Mouse (Mus musculus) liver, postnatal 0 days (tissue): ENCODE data around the gene Zfp36.

Source experiments
- CTCF ChIP-seq: sonication (generic); IDR thresholded peaks from 2 replicates; pipeline ENCODE4 v1.5.1; 2016; ENCODE audit warnings: antibody characterized with exemption, low read depth
- EP300 ChIP-seq: IDR thresholded peaks from 2 replicates; pipeline ENCODE4 v1.6.1; 2016; ENCODE audit warnings: antibody characterized with exemption, low read depth, mild to moderate bottlenecking

- 0 out of 2 replicates have a peak, but pooled peaks have one; percentile 11 for TF ChIP-seq CTCF
- peak; percentile 84 for TF ChIP-seq EP300
These were observed 1.0 kb downstream of the Zfp36 start for GRCm38 (mm10) chr7:28378769-28379651.
